Mouse (Mus musculus) layer of hippocampus, adult 18-20 months (tissue): ENCODE measurements around the gene Phlpp1. TPM values are rescaled to one million over a fixed set of nuclear protein-coding genes. Genes with fewer than 3 reads are reported as not detected.

Experiments used
- DNase-seq, 2 experiments: peaks; one replicate each; pipeline ENCODE4 v3.0.0; 2022; ENCODE audit warnings: low spot score in 2 of 2
- total RNA-seq, 2 experiments: library from RNA; stranded (reverse); gene quantifications; 2 replicates each; pipeline ENCODE4 v1.2.3; 2021

Gene Phlpp1
- total RNA-seq, 2 experiments from 2014 or later = 88.3 to 97.0 TPM

DNA sequence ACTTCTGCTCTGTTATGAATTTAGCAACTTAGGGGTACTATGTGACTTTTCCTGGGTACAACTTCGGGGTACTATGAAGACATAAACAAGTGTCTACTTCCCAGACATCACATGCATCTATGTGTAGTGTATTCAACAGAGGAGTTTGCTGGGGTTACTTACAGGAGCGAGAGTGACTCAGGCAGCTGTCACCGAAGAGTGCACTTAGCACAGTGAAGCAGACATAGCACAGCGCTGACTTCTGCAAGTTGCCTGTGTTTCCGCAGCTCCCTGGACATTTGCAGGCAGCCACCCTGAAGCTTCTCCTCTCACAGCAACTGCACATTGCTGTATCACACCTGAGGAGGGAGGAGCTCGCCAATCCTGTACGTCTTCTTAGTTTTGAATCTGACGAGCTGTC lies 8.2 kb upstream of the Phlpp1 start:
- no peak for DNase-seq

DNA sequence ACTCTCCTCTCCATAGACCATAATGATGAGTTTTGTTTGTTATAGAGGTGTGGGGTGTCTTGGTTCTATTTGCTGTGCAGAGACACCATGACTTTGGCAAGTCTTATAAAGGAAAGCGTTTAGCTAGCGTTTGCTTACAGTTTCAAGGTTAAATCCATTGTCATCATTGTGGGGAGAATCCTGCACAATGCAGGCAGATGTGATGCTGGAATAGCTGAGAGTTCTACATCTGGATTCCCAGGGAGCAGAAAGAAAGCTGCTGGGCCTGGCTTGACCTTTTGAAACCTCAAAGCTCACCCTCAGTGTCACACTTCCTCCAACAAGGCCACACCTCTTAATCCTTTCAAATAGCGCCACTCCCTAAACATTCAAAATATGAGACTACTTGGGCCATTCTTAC lies 7.4 kb upstream of the Phlpp1 start:
- no peak for DNase-seq

DNA sequence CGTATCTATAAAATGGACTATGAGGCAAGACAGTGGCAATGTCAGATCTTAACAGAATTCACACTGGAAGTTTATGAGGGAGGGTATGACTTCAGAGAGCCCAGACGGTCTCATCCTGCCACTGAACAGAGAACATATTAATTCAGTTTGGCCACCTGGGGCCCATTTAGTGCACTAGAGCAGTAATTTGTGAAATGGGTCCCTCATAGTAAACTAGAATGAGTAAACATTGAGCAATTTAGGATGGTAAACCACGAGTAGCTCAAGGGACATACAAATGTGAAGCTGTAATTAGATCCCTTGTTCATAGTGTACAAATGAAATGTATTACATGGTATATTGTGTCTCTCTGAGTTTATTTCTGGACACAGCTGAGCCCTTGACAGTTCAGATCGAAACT lies 3.6 kb upstream of the Phlpp1 start:
- DNase-seq = no peak

DNA sequence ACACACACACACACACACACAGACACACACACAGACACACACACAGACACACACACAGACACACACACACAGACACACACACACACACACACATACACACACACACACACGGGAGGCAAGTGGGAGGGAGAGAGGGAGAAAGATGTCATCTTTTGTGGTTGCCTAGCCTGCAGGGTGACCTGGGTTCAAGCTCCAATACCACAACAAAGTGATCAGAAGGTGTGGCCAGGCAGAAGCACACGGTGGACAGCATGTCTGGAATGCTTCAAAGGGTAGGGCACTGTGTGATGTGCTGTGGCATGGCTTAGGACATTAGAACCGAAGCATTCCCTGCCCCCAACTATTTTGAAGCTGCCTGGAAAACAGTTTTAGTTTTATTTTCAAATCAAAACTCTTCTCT lies 2.8 kb upstream of the Phlpp1 start:
- DNase-seq = no peak

DNA sequence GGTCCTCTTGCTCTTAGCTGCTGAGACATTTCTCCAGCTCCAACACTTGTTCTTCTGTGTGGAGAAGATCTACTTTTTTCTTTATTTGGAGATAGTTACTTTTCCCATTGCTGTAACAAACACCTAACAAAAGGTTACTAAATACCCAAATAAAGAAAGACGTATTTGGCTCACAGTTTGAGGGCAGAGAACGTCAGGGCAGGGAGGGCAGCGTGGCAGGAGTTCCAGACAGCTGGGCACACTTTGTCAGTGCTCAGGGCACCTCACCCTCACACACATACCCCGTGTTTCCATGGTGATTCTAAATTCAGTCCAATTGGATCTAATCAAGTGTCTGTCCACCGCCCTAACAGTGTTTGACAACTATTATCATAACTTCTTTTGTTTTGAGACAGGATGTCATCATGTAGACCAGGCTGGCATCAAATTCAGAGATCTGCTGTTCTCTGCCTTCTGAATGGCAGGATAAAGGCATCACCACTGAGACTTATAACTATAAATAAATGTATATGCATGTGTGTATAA lies 1.7 kb upstream of the Phlpp1 start:
- DNase-seq = no peak

DNA sequence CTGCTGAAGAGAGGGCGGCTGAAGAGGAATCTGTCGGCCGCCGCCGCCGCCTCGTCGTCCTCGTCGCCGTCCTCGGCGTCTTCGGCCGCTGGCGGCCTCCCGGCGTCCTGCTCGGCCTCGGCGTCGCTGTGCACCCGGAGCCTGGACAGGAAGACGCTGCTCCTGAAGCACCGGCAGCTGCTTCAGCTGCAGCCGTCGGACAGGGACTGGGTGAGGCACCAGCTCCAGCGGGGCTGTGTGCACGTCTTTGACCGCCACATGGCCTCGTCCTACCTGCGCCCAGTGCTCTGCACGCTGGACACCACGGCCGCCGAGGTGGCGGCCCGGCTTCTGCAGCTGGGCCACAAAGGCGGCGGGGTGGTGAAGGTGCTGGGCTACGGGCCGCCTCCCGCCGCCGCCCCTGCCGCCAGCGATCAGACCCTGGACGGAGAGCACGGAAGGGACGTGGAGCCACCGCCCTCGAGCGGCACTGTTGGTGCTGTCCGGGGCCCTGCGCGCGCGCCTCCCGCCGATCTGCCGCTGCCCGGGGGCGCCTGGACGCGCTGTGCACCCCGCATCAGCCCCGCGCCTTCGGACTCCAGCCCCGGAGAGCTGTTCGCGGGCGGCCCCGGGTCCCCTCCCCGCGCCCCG lies 864 bp downstream of the Phlpp1 start:
- DNase-seq = peak; percentile 24 to 43

DNA sequence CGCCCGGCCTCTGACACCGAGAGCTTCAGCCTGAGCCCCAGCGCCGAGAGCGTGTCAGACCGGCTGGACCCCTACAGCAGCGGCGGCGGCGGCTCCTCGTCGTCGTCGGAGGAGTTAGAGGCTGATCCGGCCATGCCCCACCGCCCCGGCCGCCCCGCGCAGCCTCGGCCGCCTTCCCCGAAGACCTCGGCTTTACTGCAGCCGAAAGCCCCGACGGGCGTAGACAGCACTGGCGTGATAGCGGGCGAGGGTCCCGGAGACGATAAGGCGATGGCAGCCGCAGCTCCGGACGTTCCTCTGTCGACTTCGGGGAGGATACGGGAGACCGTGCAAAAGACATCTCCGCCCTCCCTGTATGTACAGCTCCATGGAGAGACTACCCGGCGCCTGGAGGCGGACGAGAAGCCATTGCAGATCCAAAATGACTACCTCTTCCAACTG lies 1.4 kb downstream of the Phlpp1 start:
- DNase-seq = peak; percentile 19 to 35

DNA sequence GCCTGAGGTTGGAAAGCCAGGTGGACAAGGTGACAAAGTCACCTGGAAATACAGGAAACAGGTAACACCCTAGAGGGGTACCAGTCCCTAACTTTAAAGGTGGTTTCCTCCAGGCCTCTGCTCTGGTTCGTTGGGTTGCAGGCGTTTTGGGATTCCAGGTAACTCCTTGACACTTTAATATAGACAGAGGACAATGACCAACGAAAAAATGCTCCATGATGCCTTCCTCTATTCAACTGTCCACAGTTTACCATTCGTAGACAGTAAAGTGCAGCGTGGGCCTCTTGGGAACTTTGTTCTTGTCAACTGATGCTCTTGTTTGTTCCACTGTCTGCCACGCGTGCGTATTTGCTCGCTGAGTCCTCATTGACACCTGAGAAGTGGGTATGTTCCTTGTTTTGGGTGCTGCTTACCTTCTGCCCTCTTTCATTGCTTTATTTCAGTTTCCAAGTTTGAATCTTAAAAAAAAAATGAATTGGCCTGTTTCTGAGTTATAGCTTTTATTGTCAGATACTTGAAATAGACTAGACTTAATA lies 2.1 kb downstream of the Phlpp1 start:
- DNase-seq = no peak

DNA sequence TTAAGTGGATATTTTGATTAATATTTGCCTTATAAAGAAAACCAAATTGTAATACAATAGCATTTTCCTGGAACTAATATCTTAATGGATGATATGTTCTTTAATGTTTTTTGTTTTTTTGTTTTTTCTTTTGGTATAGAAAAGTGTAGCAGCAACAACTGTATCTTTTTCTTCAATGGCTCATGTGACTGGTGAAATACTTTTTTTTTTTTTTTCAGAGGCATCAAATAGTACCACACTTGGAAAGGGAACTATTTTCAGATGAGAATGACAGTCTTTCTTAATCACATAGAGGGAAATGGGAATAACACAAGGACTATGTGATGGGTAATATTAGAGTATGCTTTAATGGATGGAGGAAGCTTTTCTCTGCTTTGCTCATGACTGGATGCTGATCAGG lies 3.0 kb downstream of the Phlpp1 start:
- DNase-seq = no peak

DNA sequence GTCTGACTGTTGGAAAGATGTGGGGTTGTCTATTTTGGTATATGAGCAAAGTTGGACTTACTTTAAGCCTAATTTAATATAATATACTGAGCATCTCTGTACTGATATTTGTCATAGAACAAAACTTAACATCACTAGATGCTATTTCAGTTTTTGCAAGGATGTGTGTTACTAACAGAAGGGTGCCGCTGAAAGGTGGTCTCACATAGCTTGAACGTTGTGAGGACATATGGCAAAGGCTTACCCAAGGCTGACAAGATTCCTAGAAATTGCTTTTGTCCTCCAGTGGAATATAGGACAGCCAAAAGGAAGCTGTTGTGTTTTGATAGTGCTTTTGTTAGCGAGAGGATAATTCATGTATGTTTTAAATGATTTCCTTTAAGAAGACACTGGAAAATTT lies 3.8 kb downstream of the Phlpp1 start:
- no peak for DNase-seq

DNA sequence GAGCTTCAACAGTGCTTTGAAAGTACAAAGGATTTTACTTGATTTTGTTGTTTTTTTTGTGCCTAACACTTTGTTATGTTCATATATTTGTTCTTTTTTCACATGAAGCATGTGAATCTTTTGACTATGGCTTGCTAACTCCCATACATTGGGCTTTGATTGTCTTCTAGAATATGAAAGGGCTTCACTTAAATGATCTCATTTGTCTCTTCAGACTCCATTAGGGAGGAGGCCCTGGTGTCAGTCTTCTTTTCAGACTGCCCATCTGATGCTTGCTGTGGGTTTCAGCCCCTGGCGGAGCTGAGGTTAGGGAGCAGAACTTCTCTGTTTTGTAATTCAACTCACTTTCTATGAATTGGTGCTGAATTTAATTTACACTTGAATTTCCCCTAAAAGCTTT lies 5.2 kb downstream of the Phlpp1 start:
- no peak for DNase-seq

DNA sequence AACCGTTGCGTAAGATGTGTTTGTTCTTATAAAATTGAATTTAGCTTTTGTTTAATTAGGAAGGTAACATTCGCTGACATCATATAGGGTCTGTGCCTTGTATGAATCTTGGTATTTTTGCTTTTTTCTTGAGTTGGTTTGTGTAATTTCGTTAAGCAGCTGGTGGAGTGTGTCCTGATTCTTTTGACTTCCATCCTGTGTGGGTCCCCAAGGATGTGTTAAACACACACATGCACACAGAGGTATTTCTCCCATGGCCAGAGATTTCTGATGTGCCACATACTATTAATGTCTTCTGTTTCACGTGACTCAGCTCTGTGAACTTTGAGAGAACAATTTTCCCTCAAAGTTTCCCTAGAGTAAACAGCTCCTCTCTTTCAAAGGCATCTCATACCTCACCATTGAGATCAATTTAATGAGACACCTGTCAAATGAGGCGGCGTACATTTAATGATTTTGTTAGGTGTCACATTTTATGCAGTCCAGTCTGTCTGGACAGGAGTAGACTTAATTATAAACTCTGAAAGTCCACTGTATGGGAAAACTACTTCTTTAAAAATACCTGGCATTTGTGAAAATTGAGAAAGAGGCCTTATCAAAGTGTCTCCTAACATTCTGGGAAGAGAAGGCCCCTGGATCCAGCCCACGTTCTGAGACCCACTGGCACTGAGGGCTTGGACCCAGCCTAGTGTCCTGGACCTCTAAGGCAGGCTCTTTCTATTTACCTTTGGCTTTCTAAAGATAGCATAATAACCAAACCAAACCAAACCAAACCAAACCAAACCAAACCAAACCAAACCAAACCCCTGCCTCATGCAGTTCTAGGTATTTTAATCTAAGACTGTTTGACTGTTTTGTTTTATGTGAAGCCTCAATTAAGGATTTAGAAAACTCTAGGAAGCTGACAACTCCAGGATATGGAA lies 6.6 kb downstream of the Phlpp1 start:
- no peak for DNase-seq

DNA sequence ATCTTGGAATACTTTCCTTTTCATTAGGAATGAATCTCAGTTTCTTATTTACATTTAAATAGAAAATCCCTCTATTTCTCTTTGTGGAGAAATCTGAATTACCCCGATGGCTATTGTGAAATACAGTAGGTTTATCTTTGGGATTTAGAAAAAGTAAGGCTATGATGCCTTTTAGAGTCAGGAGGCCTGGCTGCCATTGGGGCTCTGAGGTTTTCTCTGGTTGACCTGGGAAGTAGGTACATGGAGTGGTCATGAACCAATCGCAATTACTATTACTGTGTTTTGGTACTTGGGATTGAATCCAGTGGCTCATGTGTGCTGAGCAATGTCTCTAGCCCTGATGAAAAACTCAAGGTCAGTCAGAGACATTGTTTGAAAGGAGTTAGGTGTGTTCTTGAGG lies 12.1 kb downstream of the Phlpp1 start:
- no peak for DNase-seq

DNA sequence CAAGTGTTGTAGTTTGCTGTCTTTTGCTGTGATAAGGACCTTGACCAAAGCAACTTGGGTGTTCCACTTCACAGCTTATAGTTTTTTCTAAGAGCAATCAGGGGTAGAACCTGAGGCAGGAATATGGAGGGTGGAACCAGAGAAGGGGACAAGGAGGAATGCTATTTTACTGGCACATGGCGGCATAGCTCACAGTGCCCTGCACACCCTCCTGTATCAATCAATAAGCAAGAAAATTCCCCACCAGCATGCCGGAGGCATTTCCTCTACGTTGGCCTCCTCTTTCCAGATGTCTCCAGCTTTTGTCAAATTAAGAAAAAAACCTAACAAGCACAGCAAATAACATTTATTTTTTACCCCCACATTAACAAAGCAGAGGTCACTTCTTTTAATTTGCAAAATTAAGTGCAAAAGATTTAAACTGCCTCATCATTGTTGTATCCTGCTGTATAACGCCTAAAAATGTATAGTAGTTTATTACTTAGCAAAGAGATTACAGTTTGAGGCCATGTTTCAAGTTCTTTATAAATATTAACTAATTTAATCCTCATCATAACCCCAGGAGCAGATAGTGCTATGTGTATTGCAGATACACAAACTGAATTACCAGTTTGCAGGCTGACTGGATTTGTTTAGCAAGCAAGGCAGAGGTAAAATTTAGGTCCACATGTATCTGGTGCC lies 13.4 kb downstream of the Phlpp1 start:
- DNase-seq = no peak

DNA sequence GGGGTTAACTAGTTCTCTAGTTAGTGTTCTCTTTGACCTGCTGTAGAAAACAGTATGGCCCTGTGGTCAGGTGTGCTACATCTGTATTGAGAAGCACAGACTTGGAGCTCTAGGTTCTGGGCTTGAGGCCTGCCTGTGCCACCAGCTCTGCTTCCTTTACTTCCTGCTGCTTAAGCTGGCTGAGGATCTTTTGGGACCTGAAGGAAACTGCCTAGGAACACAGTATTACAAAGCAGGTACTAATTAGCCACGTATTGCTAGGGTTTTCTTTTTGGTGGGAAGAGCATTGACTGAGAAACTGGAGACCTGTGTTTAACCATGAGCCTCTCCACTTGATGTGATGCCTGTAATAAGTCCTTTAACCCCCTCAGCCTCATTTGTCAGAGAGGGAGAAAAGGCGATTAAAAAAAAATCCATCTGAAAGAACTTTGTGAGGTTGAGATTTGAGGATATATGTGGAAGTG lies 13.9 kb downstream of the Phlpp1 start:
- no peak for DNase-seq

DNA sequence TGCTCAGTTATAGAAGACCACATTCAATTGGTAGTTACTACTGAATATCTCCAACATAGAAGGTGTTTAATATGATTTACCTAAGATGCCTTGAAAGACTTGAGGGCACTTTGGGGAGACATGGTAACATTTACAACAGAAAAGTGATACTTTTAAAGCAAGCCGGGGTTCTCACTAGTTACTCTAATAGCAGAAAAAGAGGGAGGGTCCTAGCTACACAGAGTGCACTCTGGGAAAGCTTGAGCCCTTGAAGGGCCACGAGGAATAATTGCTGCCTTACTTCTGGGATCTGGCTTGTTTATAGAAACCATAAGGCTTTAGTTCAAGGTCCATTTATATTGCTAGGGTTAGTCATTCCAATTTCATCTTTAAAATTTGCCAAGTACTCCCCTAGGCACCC lies 14.5 kb downstream of the Phlpp1 start:
- DNase-seq = no peak

DNA sequence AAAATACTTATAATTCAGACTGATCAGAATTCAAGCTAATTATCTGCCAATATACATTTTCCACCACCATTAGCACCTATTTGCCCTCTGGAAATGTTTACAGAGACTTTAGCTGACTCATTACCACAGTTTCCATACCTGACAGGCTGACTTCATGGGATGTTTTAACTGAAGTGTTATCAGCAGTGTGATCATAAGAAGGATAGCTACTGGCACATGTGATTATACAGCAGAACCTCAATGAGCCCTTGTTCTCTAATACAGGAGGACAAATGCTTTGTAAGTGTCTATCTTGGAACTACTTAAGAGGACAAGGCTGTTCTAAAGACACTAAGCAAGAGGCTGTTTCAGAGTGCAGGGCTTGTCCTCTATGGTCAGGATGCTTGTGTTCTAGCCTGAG lies 15.9 kb downstream of the Phlpp1 start:
- no peak for DNase-seq

DNA sequence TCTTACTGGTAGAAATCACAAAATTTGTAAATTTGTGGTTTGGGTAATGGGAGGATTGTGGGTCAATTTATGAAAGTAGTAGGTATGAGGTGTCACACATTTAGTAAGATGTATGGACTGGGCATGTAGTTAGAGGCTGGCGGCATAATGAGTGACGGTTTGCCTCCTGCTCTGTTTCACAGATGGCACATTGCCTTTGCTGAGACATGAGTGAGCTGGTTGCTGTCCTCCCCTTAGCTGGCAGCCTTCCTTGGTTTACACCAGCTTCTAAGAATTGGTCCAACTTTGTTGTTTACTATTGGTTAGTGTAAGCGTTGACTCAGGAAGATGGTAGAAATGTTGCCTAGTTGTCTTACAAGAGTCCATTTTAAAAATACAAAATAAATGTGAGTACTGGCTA lies 17.2 kb downstream of the Phlpp1 start:
- DNase-seq = no peak

DNA sequence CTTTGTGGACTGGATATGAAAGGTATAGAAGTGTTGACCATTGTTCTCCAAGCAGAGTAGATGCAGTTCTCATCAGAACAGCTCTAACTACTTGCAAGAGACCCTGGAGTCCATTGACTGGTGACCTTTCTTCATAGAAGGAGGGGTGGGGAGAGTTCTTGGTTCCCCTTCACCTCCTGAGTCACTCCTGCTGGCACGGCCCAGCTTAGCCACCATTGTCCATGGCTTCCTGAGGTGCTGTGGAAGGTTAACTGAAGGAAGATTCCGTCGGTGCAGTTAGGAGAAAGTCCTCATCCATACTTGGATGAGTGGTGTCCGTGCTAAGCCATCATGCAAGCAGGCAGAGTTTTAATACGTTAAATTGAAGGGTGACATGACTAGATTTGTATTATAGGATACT lies 17.8 kb downstream of the Phlpp1 start:
- DNase-seq = no peak

DNA sequence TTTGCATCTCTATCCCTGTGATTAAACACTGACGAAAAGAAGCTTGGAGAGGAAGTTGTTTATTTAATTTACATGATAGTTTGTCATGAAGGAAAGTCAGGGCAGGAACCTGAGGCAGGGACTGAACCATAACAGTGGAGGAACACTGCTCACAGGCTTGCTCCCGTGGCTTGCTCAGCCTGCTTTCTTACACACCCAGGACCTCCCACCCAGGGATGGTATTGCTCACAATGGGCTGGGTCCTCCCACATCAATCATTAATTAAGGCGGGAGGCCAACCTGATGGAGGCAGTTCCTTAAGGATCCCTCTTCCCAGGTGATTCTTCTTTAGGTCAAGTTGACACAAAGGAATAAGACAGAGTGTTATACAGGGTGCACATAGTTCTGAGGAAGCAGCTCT lies 19.1 kb downstream of the Phlpp1 start:
- DNase-seq = no peak

DNA sequence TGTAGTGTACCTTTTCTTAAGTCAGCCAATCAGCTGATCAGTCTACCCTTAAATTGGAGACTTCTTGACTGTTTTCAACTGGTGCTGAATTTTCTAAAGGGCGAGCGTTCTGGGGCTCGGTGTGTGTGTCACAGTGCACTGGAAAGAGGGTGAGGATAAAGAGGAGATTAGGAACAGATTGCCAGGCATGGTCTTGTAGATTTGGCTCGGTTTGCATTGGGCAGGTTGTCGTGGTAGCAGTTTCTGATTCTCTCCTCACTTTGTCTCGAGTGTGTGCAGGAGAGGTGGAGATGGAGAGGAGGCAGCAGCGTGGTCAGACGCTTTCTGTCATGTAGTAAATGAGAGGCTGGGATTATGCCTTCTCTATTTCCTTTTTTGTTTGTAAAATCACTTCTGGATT lies 20.3 kb downstream of the Phlpp1 start:
- DNase-seq = no peak
